Mouse (Mus musculus) thymus, adult 2 months (tissue): ENCODE data around the gene Olfr507.

ENCODE experiments used
- CTCF ChIP-seq: fragments of 200-500 bp; IDR thresholded peaks from 2 replicates; pipeline ENCODE4 v1.5.1; 2012; ENCODE audit warnings: mild to moderate bottlenecking, control low read depth, low read length, moderate library complexity, borderline replicate concordance; ENCODE audit not compliant: control insufficient read depth, poor library complexity, insufficient read depth; ENCODE audit errors: extremely low read depth
- POLR2A ChIP-seq: fragments of 200-500 bp; IDR thresholded peaks from 2 replicates; pipeline ENCODE4 v1.6.1; 2012; ENCODE audit warnings: mild to moderate bottlenecking, low read length, control low read depth, moderate library complexity; ENCODE audit not compliant: control insufficient read depth, poor library complexity, insufficient read depth; ENCODE audit errors: extremely low read depth

DNA sequence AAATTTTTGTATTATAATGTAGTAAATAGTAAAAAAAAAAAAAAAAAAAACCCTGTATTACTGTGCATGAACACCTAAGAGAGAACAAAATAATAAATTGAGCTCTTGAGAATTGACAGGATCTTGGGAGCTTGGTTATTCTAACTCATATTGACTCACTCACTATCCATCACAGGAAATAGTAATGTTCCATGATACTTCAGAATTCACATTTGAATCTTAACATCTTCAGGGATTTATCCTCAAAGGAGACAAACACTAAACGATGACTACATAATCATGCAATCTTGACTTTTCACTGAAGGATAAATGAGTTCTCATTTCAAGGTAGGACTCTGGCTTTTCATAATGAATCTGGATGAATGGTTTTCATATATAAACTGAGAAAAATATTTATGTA is 44.5 kb downstream of the Olfr507 start, which contains the start of gene Olfr510:
- TF ChIP-seq CTCF (no peak), POLR2A (no peak)
